Mouse (Mus musculus) granulocyte monocyte progenitor cell, adult 5-6 weeks (primary cell): ENCODE results near the gene Cldn11. TPM values are rescaled to one million over a fixed set of nuclear protein-coding genes. Genes with fewer than 3 reads are reported as not detected.

Source experiments
- ATAC-seq: replicated peaks from 2 replicates; pipeline ENCODE4 v1.8.0; 2016; ENCODE audit warnings: mild to moderate bottlenecking, moderate TSS enrichment, inconsistent platforms; ENCODE audit not compliant: poor library complexity, severe bottlenecking
- total RNA-seq, 2 experiments: library from RNA; stranded (forward) in 1 of 2; stranded (reverse) in 1 of 2; fragments of 200-712, 200-1000 nt in 1 of 2; fragments of >200 nt in 1 of 2; fragmentation: Nextera tagmentation in 1 of 2; gene quantifications; 2 replicates each; pipeline ENCODE4 v1.2.3; 2014 to 2017

Gene Cldn11
- total RNA-seq, 2 experiments from 2014 or later: not detected

DNA sequence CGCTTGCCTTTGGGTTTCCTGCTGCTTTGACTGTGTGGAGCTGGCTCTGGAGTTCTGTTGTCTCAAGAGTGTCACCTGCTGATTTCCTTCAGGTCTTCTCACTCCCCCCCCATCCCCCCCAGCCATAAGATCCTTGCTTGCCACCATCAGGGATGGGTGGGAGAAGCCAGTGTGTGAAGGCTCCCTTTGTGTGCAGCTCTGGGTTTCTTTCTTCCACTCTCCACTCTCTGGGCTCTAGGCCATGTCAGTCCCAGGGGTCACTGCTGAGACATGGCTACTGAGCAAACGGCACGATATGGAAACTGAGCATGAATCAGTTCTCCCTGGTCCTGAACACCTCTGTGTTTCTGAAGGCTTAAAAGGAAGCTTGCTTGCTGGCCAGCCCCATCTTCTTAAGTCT is 6.4 kb downstream of the Cldn11 start:
- no peak for ATAC-seq

DNA sequence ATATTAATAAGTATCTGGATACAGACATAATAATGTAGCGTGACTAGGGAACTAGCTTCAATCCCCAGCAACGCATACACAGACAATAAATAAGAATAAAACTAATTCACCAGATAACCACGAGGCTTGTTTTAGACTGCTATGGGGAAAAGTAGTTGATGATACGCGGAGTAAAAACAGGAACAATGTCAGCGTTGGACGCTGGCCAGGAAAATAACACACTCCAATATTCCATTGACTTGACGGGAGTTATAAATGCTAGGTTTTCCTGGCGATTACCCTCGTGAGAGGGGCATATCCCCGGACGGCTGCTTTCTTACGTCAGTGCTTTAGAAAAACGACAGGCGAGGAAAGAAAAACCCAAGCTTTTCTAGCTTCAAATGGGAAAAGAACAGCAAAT is 8.1 kb downstream of the Cldn11 start:
- ATAC-seq: no peak

DNA sequence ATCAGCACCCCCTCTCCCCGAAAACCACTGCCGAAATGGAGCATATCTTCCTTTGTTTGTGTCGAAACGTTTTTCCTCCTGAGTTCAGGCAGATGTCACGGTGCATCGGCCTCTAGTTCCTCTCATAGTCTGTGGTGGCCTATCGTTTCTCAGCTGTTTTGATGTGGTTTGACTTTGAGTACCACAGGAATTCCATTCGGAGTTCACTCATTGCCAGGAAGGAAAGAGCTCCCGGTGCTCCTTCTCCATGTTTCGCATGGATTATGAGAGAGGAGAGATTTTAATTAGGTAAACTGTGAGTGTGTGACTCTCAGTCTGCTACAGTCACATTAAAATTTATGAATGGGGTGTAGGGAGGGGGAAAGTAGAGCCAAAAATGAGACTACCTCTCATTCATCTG is 10.3 kb downstream of the Cldn11 start:
- no peak for ATAC-seq

DNA sequence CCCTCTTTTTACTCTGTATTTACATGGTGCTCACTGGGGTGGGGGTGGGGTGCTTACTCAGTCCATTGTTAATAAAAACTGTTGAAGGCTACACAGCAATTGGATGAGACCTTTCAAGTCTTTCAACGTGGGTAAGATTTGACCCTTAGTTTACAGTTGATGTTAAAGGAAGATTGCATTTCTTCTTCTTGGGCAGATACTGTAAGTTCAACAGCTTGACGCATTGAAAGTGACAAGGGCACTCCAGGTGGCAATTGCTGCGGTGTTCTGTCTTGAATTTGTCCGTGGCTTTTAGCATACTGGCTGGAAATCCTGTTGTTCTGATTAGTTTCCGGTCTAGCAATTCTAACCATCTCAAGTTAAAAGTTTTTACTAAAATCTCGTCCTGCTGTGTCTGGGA is 11.6 kb downstream of the Cldn11 start:
- ATAC-seq: no peak

GRCm38 (mm10) chr3:31162860-31163259 is 13.1 kb downstream of the Cldn11 start:
- ATAC-seq: no peak

DNA sequence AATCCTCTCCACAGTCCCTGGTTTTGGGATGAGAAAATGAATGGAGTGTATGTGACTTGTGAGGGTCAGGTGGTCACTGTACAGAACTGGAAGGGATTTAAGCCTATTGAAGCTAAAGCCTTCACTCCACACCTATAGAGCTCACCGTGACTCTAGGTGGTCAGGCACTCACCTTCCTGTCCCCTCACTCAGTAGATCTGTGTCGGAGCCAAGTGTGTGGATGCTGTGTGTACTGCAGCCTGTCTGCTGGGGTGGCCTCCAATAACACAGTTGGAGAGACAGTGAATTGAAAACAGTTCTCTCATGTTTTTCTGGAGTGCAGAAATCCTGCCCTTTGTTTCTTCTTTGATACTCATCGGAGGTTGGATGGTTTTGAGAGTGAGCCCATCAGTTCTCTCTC is 16.1 kb downstream of the Cldn11 start:
- no peak for ATAC-seq

- no peak for ATAC-seq
Observed at GRCm38 (mm10) chr3:31166365-31166871, 16.7 kb downstream of the Cldn11 start.

DNA sequence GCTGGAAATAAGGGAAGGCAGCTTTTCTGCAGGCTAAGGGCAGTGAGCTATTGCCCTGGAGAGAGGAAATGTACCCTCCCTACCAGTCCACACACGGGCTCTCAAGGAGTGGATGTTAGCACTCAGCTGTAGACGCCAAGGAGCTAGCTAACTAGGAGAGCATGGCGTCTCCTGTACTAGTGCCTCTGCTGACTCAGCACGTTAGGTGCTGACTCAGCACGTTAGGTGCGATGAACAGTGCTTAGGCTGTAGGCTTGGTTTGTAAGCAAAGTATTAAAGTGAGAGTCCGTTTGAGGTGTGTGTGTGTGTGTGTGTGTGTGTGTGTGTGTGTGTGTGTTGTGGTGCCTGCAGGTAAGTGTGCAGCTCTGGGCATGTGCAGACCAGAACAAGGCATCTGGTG is 40.6 kb downstream of the Cldn11 start:
- no peak for ATAC-seq

DNA sequence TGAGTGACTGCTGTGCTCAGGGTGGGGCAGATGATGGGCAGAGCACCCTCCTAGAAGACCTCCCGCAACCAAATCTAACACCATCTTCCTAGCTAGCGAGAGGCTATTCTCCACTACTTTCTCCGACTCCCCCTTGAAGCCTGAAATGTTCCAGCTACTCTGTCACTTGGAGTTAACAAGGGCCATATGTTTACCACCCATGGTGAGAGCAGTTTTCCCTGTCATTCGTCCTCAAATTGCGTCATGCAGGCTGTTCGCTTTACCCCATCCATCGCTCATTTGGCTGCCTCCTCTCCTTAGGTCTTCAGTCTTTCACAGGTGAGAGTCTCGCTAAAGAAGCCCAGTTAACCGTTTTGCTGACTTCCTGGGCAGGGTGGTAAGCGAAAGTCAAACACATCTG is 41.7 kb downstream of the Cldn11 start:
- no peak for ATAC-seq

DNA sequence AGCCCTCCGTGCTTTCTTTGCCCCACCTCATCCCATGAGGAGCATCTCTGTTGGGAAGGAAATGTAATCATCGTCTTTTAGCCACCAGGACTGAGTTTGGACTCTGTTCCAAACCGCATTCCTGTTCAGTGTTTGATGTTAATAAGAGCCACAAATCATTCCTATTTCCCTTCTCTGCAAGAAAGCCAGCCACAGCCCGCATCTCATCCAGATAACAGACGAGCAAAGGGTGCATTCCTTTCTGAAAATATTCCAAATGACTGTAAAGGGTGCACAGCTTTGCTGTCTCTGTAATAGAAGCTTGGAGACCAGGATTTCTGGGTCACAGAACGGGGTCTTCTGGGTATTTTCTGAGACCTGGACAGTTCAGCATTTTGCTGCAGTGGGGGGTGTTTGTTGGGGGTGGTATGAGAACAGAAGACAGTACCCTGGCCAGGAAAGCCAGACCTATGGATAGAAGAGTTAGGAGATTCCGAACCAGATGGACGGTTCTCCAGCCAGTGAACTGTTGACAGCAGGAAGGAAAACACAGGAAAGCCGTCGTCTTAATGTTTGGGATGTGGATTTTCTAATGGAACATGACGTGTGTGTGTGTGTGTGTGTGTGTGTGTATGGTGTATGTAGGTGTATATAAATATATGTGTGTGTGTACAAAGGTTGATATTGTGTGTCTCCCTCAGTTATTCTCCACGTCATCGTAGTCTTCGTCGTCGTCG is 49.6 kb downstream of the Cldn11 start:
- ATAC-seq: no peak

DNA sequence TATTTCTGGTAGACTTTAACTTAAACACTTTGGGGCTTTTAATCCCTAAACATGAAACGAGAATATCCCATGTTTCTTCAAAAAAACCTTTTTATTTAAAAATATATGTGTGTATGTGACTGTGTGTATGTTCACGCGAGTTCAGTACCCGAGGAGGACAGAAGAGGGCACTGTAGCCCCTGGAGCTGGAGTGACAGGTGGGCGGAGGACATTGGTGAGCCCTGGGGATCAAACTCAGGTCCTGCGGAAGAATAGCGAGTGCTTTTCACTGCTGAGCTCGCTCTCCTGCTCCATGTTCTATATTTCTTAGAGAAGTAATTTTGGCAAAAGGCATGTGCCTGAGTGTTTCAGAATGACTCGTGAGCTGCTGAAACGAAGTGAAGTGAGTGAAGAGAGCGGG is 54.2 kb downstream of the Cldn11 start:
- no peak for ATAC-seq

DNA sequence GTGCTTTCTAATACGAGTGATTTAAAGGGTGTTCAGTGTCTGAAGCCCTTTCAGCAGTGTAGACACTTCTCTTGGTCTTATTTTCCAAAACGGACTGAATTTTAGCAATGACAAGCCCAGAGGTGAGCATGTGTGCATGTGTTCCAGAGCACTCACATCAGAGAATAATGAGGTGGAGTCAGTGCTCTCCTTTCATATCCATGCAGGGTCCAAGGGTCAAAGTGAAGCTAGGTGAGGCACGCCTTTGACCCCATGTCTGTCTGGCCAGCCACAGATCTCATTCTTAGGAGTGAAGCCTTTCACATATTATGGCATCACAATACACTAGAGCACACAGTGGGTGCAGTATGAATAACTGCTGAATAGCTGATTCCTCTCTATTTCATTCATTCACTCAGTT is 55.4 kb downstream of the Cldn11 start:
- ATAC-seq: no peak

DNA sequence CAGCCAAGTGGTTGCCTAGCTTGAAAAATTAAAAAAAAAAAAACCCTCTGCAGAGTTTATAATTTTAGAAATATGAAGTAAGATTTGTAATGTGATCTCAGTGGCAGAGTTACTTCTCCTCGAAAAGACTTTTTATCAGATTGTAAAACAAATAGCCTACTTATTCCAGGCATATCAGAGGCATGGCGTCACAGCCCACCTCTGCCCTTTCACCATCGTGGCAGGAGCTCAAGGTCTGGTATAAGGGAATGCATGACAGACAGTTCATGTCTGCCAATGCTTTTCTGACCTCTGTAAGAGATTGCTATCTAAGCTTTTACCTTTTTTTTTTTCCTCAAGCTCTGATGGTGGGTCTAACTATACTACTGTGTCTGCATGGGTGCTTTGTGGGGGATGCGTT is 58.3 kb downstream of the Cldn11 start:
- no peak for ATAC-seq

GRCm38 (mm10) chr3:31208458-31208994 is 58.8 kb downstream of the Cldn11 start:
- no peak for ATAC-seq

- no peak for ATAC-seq
Observed at GRCm38 (mm10) chr3:31209001-31209400, 59.3 kb downstream of the Cldn11 start.

DNA sequence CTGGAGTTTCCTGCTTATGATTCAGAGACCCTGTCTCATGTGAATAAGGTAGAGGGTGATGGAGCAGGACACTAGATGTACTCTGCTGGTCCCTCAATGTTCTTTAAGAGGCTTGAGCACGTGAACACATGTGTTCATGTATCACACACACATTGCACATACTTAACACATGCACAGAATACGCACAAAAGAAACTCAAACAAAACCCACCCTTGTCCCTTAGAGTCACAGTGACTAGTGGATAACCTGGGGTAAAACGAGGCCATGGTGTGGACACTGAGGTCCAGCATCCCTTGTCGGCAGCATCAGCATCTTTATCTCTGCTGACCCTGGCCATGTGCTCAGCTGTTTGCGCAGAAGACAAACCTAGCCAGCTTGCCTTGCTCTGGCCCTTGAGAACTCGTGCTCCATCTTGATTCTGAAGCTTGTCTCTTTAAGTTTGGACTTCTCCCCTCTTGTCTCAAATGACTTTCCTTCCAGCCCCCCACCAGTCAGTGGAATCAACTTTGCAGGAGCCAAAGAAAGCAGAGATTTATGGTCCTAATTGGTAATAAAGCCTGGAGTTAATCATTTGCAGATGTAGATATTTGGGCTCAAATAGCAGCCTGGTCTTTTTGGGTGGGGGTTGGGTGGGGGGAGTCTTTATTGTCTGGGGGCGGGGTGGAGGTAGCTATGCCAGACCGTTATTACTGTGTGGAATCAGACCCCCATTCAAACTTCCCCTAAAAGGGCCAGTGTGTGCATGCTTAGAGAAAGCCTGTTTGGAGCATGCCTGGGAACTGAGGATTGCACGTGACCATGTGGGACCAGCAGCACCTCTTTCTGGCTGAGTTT is 62.7 kb downstream of the Cldn11 start:
- ATAC-seq: no peak

DNA sequence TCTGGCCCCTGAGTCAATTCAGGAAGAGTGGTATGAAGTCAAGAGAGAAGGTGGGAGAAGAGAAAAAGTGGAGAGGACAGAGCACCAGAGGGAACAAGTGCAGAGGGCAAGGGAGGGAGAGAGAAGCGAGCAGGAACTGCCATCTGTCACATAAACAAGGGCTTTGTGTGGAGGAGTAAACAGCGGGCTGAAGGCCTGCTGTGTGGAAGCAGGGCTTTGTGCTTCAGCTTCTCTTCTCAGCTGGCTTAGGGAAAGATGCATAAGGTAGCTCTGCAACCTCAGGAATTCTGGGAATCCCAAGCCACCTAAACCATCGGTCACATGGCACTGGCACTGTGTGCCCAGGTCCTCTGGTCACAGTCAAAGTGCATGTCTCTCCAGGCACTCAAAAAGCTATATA is 64.1 kb downstream of the Cldn11 start:
- ATAC-seq: no peak
